Mouse (Mus musculus) heart, embryonic 13.5 days (tissue): ENCODE measurements around the gene Htatsf1. TPM values are rescaled to one million over a fixed set of nuclear protein-coding genes. Genes with fewer than 3 reads are reported as not detected.

Experiments
- ATAC-seq: fragments of 200-750 bp; cut with Nextera tagmentation; 2 replicates; pipeline ENCODE4 v1.8.0; 2017; ENCODE audit warnings: moderate TSS enrichment; ENCODE audit not compliant: insufficient number of reproducible peaks, low FRiP score, low TSS enrichment; ENCODE audit errors: extremely low read depth
- H3K27ac ChIP-seq: fragments of 300-500 bp; sonication (generic); replicated peaks from 2 replicates; pipeline ENCODE4 v1.5.1; 2015; ENCODE audit warnings: moderate library complexity, mild to moderate bottlenecking, inconsistent platforms
- H3K27me3 ChIP-seq: fragments of 300-500 bp; sonication (generic); replicated peaks from 2 replicates; pipeline ENCODE4 v1.6.1; 2015; ENCODE audit warnings: mild to moderate bottlenecking, inconsistent platforms
- H3K36me3 ChIP-seq: fragments of 300-500 bp; sonication (generic); 2 replicates; pipeline ENCODE4 v1.6.1; 2015; ENCODE audit warnings: mild to moderate bottlenecking, inconsistent platforms
- H3K4me1 ChIP-seq: fragments of 300-500 bp; sonication (generic); 2 replicates; pipeline ENCODE4 v1.6.1; 2015; ENCODE audit warnings: inconsistent platforms
- H3K4me2 ChIP-seq: fragments of 300-500 bp; sonication (generic); 2 replicates; pipeline ENCODE4 v1.6.1; 2015; ENCODE audit warnings: inconsistent platforms, mild to moderate bottlenecking, moderate library complexity
- H3K4me3 ChIP-seq: fragments of 300-500 bp; sonication (generic); 2 replicates; pipeline ENCODE4 v1.5.1; 2015; ENCODE audit warnings: moderate library complexity, mild to moderate bottlenecking, inconsistent platforms
- H3K9ac ChIP-seq: fragments of 300-500 bp; sonication (generic); 2 replicates; pipeline ENCODE4 v1.6.1; 2015; ENCODE audit warnings: inconsistent platforms, mild to moderate bottlenecking, moderate library complexity
- H3K9me3 ChIP-seq: fragments of 300-500 bp; sonication (generic); 2 replicates; pipeline ENCODE4 v1.6.1; 2016; ENCODE audit warnings: inconsistent platforms
- WGBS: fragments of 180-500 bp; shearing (Covaris S2); methylation state at CpG from one replicate; pipeline ENCODE4 v1.1.7; 2015; ENCODE audit warnings: mixed read lengths; 5-methylcytosine and 5-hydroxymethylcytosine counted together
- polyA plus RNA-seq: library from polyadenylated mRNA; unstranded; fragments of >200 nt; fragmentation: Nextera tagmentation; extraction: Ambion mirVana; gene quantifications from 2 replicates; pipeline ENCODE4 v1.2.1, GENCODE M21; 2015

Htatsf1 gene
- 57.4 and 61.8 TPM in 2 replicates for polyA plus RNA-seq

DNA sequence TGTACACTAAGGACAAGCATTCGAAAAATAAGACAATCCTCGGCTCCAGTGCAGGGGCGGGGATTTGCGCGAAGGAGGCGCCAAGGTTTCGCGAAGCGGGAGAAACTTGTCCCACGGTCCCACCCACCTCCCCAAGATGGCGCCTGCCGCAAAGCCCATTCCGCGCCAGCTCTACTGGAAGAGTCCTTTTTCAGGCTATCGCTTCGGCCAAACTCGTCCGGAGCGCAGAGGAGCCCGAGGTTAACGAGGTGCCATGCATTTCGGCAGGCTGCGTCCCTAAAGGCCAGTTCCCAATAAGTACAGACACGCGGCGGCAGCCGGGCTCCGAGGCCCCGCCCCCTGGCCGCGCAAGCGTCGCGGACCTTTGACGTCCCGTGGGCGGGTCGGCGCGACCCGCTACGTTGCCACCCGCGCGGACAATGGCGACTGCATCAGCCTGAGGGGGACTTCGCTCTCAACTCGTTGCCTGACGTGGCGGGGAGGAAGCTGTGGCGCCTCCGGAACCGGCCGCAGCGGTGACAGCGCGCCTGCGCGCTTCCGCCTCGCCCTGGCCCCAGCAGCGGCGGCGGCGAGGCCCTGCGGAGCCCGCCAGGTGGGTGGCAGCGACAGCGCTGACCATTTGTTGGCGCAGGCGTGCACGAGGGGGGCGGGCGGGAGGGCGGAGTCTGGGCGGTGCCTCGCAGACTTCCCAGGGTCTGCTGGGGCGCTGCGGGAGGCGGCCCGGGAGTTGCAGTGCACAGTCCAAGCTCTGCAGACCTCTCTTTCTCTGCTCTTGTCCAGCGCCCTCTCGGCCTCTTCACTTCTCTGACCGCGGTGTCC is at the start of gene Htatsf1:
TSS of gene Htatsf1 (plus strand) at position 410 of the 819 bp plus-strand sequence.
- Histone ChIP-seq H3K4me2 (peak within 1 kb of the TSS; percentile 70), H3K9me3 (no peaks in the 10 kb centered on the region), H3K4me3 (peak within 1 kb of the TSS; percentile 67), H3K27me3 (no peaks in the 10 kb centered on the region), H3K9ac (peak within 1 kb of the TSS; percentile 85), H3K4me1 (peaks cover 5% of the 10 kb centered on the region), H3K36me3 (peaks cover 21% of the 10 kb centered on the region), H3K27ac (peak within 1 kb of the TSS; percentile 94)
- WGBS: 10% methylated on average over 82 of the region's 85 CpGs
- ATAC-seq: peak; percentile 89

DNA sequence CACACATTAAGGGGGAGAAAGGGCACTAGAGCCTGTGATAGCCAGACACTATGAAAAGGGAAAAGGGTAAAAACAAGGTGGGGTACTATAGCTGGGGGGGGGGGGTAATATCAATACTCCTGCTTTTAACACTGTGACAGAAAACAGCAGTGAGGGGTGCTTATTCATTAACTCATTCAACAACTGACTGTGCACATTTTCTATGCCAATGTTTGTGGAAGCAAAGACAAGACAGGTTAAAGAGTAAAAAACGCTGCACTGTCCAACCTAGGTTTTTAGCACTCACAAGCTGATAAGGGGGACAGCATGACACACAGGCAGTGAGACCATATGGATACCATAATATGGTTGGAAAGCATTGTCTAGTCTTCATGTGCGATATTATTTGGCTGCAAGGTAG is 40.5 kb upstream of the Htatsf1 start:
- Histone ChIP-seq H3K9ac (no peak overlapping the region), H3K9me3 (no peaks in the 10 kb centered on the region), H3K27ac (no peak overlapping the region), H3K4me1 (no peaks in the 10 kb centered on the region), H3K27me3 (no peaks in the 10 kb centered on the region), H3K4me3 (no peak overlapping the region), H3K4me2 (no peak overlapping the region), H3K36me3 (no peaks in the 10 kb centered on the region)
- no peak for ATAC-seq
- WGBS: 67% methylated on average over 2 of the region's 2 CpGs

DNA sequence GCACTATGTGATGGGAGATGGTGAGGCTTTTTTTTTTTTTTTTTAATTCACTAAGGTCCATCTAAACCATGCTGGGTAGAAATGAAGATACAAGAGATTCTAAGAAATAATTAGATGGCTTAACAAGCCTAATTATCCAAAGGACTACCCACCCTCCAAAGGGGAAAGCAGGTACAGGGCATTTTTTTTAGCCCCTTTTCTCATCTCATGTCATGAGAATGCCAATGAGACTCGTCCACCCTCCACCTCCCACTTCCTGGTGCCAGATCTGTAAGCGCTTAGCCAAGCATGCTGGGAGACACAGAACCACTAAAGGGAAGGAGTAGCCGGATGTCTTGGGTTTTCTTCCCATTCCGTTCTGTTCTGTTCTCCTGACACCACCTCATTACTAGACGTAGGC is 10.6 kb upstream of the Htatsf1 start, which contains the start of gene Brs3:
TSS of gene Brs3 (plus strand) at position 301 of the 400 bp plus-strand sequence.
- Histone ChIP-seq H3K4me3 (no peak within 1 kb of the TSS), H3K36me3 (no peaks in the 10 kb centered on the region), H3K4me2 (no peak within 1 kb of the TSS), H3K4me1 (no peaks in the 10 kb centered on the region), H3K27ac (no peak within 1 kb of the TSS), H3K9me3 (no peaks in the 10 kb centered on the region), H3K9ac (no peak within 1 kb of the TSS), H3K27me3 (no peaks in the 10 kb centered on the region)
- ATAC-seq: no peak
- 77% methylated on average over 5 of the region's 5 CpGs for WGBS

DNA sequence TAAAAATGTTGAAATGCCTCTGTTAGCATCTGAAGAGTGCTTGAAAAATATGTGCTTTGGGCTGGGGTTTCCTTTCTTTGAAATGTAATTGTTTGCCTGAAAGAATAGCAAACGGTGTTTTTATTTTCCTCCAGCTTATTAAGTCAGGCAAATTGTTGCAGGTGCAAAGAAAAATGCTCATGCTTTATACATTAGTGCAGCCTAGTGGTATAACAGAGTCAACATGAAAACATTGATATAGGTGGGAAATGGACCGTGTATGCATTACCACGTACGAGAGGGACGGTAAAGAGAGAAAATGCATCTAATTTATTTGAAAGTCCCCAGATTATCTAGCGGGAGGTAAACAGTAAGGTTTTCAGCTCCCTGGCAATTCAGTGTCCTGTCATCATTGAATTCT is 9.5 kb upstream of the Htatsf1 start:
- H3K4me2 ChIP-seq: no peak overlapping the region
- WGBS: 72% methylated on average over 6 of the region's 6 CpGs
- H3K36me3 ChIP-seq: no peaks in the 10 kb centered on the region
- ATAC-seq: no peak
- H3K27me3 ChIP-seq: no peaks in the 10 kb centered on the region
- no peak overlapping the region for H3K4me3 ChIP-seq
- H3K9me3 ChIP-seq: no peaks in the 10 kb centered on the region
- H3K9ac ChIP-seq: no peak overlapping the region
- H3K27ac ChIP-seq: no peak overlapping the region
- no peaks in the 10 kb centered on the region for H3K4me1 ChIP-seq

DNA sequence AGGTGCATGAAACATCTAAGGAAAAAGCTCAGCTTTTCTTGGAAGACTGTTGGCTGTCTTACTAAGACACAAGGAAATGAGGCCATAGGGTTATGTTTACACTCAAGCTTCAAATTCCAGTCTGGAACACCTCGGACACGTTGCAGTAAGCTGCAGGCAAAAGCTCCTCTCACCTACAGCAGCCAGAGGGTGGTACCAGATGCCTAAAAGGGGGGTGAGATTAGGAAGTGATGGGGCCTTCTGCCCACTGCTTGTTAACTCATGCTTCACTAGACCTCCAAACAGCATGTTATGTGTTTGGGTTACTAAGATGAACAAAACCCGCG is 572 bp upstream of the Htatsf1 start:
- Histone ChIP-seq H3K27ac (peak overlapping the region; percentile 94), H3K4me3 (peak overlapping the region; percentile 67), H3K9ac (peak overlapping the region; percentile 85), H3K4me1 (peaks cover 5% of the 10 kb centered on the region), H3K36me3 (peaks cover 17% of the 10 kb centered on the region), H3K27me3 (no peaks in the 10 kb centered on the region), H3K4me2 (peak overlapping the region; percentile 64), H3K9me3 (no peaks in the 10 kb centered on the region)
- WGBS: 11% methylated on average over 4 of the region's 4 CpGs
- no peak for ATAC-seq

DNA sequence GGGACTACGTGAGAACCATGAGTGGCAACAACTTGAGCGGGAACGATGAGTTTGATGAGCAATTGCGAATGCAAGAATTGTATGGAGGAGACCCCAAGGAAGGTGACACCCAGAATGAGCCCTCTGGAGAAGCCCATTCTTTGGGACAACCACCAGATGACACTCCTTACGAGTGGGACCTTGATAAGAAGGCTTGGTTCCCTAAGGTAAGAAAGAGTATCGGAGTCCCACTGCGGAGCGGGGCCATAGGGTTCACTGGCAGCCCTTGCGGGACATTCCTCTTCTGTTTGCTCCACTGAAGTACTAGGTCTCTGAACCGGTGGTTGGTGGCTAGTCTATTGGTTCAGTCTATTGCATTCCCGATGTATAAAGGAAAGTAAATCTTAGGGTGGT is 606 bp downstream of the Htatsf1 start:
- H3K27me3 ChIP-seq: no peaks in the 10 kb centered on the region
- 13% methylated on average over 11 of the region's 11 CpGs for WGBS
- ATAC-seq: no peak

DNA sequence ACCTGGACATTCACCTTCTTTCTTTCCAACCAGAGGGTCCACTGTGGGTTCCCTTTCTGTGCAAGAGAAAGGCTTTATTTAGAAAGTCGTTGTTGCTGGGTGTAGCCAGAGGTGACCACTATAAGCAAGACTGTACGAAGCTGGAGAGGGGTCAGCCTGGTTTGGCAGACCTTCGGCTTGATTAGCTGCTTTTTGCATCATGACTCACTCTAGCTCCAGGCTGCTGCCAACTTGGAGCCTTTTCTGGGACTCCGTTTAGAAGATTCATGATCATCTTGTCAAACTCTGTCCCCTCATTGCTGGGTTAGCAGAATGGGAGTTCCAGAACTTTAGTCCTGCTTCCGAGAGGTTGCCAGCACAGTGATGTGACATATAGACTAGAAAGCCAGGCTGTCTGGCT is 28.1 kb downstream of the Htatsf1 start:
- no peak overlapping the region for H3K4me2 ChIP-seq
- WGBS: 58% methylated on average over 5 of the region's 5 CpGs
- no peak overlapping the region for H3K9ac ChIP-seq
- H3K4me3 ChIP-seq: no peak overlapping the region
- H3K27me3 ChIP-seq: no peaks in the 10 kb centered on the region
- H3K27ac ChIP-seq: no peak overlapping the region
- ATAC-seq: no peak
- H3K36me3 ChIP-seq: no peaks in the 10 kb centered on the region
- H3K9me3 ChIP-seq: no peaks in the 10 kb centered on the region
- H3K4me1 ChIP-seq: no peaks in the 10 kb centered on the region

More for the DNA sequence above, 606 bp downstream of the Htatsf1 start:
- Histone ChIP-seq H3K4me3 (peak overlapping the region; percentile 67), H3K27ac (0 out of 2 replicates have a peak overlapping the region, but pooled peaks have one; percentile 24), H3K9ac (peak overlapping the region; percentile 85), H3K9me3 (no peaks in the 10 kb centered on the region), H3K36me3 (peaks cover 21% of the 10 kb centered on the region), H3K4me2 (peak overlapping the region; percentile 70), H3K4me1 (peaks cover 5% of the 10 kb centered on the region)

DNA sequence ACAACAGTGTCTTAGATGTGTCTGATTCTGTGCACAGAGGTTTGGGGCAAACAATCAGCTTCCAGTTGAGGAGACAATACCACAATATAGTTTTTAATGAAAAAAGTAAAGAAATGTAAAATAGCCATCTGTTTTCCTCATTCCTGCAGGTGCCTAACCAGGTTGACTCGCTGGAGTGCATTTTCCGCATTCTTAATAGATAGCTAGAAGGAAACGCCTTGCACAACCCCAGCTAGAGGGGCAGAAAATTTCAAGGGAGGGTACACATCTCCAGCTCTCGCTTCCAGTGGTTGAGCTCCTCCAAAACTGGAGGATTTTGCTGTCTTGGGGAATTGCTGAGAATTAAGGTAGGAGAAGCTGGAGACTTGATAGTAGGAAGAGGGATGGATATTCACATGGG is 34.4 kb downstream of the Htatsf1 start, which contains the start of gene Vgll1:
TSS of gene Vgll1 (plus strand) at position 301 of the 400 bp plus-strand sequence.
- no peaks in the 10 kb centered on the region for H3K27me3 ChIP-seq
- no peaks in the 10 kb centered on the region for H3K36me3 ChIP-seq
- no peak within 1 kb of the TSS for H3K4me2 ChIP-seq
- WGBS: 79% methylated on average over 4 of the region's 4 CpGs
- no peaks in the 10 kb centered on the region for H3K9me3 ChIP-seq
- H3K4me1 ChIP-seq: no peaks in the 10 kb centered on the region
- H3K4me3 ChIP-seq: no peak within 1 kb of the TSS
- H3K27ac ChIP-seq: no peak within 1 kb of the TSS
- H3K9ac ChIP-seq: no peak within 1 kb of the TSS
- ATAC-seq: no peak

DNA sequence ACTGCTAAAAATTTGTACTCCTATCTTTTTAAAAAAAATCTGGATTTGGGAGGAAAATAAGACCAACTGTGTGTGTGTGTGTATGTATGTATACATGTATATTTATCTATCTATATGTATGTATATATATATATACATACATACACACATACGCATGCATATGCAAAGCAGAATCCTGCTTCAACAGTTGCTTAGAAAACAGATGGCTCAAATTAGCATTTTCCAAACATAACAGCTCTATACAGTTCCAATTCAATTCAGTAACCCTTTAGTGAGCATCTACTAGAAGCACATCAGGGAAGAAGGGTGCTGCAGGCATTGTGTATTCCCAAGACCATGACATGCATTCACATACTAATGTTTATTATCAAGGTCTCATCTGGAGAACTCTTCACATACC is 50.0 kb downstream of the Htatsf1 start:
- no peak for ATAC-seq
- H3K4me2 ChIP-seq: no peak overlapping the region
- H3K4me3 ChIP-seq: no peak overlapping the region
- 89% methylated on average over 1 of the region's 1 CpGs for WGBS
- H3K9ac ChIP-seq: no peak overlapping the region
- H3K36me3 ChIP-seq: no peaks in the 10 kb centered on the region
- H3K27me3 ChIP-seq: no peaks in the 10 kb centered on the region
- no peaks in the 10 kb centered on the region for H3K9me3 ChIP-seq
- H3K27ac ChIP-seq: no peak overlapping the region
- no peaks in the 10 kb centered on the region for H3K4me1 ChIP-seq

DNA sequence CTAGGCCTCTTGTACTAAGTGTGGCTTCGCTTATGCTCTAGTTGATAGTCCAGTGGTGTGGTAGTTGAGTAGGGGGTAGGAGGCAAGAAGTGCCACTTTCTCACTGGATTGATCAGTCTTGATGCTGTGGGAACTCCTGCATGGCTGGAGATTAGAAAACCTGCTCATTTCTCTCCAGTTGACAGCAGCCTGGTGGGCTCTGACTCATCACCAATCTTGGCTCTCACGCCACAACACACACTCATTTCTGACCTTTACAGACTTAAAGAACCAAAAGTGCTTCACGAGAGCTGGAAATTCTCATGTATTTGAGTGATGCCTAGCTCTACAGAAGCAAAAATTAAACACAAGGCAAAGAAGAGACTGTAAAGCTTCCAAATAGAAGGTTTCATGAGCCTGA is 53.6 kb downstream of the Htatsf1 start:
- WGBS: 72% methylated on average over 3 of the region's 3 CpGs

More for the DNA sequence above, 53.6 kb downstream of the Htatsf1 start:
- Histone ChIP-seq H3K27me3 (no peaks in the 10 kb centered on the region), H3K36me3 (no peaks in the 10 kb centered on the region), H3K9me3 (no peaks in the 10 kb centered on the region), H3K4me3 (no peak overlapping the region), H3K4me1 (no peaks in the 10 kb centered on the region), H3K9ac (no peak overlapping the region), H3K27ac (no peak overlapping the region), H3K4me2 (no peak overlapping the region)
- ATAC-seq: no peak
